Comparison of ENCODE assay signal across 8 mouse cellular contexts in the genomic region with DNA sequence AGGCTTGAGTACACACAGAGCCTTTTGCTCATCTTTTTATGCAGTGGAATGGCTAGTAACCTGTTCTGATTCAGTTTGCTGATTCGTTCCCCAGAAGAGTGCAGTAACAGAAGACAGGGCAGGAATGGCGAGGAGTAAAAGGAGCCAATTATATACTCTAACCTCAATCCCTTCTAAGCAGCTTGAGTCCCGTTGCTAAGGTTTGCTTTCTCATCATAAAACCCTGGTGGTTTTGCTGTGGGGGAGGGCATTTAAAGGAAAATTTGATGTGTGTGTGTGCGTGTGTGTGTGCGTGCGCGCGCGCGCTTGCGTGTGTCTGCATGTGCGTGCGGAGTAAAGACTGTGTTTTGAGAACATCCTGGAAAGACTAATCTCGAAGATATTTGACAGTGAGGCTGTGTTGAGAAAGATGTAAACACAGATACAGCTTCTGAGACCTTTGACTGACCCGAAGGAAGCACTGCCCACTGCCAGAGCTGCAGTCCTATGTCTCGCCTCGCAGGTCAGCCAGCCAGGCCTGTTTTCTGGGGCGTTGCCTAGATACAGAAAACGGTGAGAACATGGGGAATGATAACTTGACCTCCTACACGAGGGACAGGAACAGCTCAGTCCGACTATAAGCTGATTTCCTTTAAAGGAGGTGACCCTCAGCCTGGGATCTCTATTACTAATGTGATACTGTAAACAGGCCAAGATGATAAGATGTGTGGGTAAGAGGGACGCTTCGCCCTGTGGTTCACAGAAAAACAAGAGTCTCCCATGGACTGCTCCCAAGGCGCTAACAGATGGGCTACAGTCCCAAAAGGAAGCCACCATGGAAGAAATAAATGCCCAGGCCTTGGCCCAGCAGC. TPM values are rescaled to one million over a fixed set of nuclear protein-coding genes. Genes with fewer than 3 reads are reported as not detected.
DNase-seq lines count a peak whose midpoint lies in the region; ATAC-seq lines count a peak whose summit lies in the region.

No protein-coding gene starts in this region.

- no peak overlapping the region for H3K4me3 ChIP-seq in heart, embryonic 13.5 days
- H3K4me3 ChIP-seq in lung, embryonic 16.5 days (ENCODE audit: low read length): no peak overlapping the region
- H3K4me3 ChIP-seq in midbrain, embryonic 10.5 days: no peak overlapping the region

- peak overlapping the region; percentile 83 for H3K27ac ChIP-seq in heart, embryonic 13.5 days (replicated peaks)
- peak overlapping the region; percentile 13 for H3K27ac ChIP-seq in lung, embryonic 16.5 days (ENCODE audit: low read length)
- H3K27ac ChIP-seq in midbrain, embryonic 10.5 days (replicated peaks): no peak overlapping the region

- WGBS in heart, embryonic 13.5 days: 52% methylated on average over 24 of the region's 24 CpGs
- WGBS in lung, embryonic 16.5 days: 37% methylated on average over 24 of the region's 24 CpGs
- WGBS in midbrain, embryonic 10.5 days: 82% methylated on average over 24 of the region's 24 CpGs

- ATAC-seq in heart, embryonic 13.5 days (ENCODE audit: extremely low read depth, insufficient number of reproducible peaks, low FRiP score, low TSS enrichment): no peak
- ATAC-seq in lung, embryonic 16.5 days (ENCODE audit: low read depth): peak; percentile 64

- no peaks in the 10 kb centered on the region for H3K36me3 ChIP-seq in heart, embryonic 13.5 days
- H3K36me3 ChIP-seq in lung, embryonic 16.5 days (ENCODE audit: control insufficient read depth, insufficient read depth, low read length): no peaks in the 10 kb centered on the region; the same call in 1 of the 2 replicates
- no peaks in the 10 kb centered on the region for H3K36me3 ChIP-seq in midbrain, embryonic 10.5 days

- H3K4me2 ChIP-seq in heart, embryonic 13.5 days: no peak overlapping the region
- H3K4me2 ChIP-seq in lung, embryonic 16.5 days (ENCODE audit: low read depth, low read length): no peak overlapping the region

- H3K9ac ChIP-seq in heart, embryonic 13.5 days: 0 out of 2 replicates have a peak overlapping the region, but pooled peaks have one; percentile 14
- H3K9ac ChIP-seq in lung, embryonic 16.5 days (ENCODE audit: low read length): no peak overlapping the region

- H3K4me1 ChIP-seq in heart, embryonic 13.5 days: peaks cover 20% of the 10 kb centered on the region
- H3K4me1 ChIP-seq in lung, embryonic 16.5 days (replicated peaks; ENCODE audit: control insufficient read depth, insufficient read depth, low read length): peaks cover 16% of the 10 kb centered on the region
- 0 out of 2 replicates have a peak, but pooled peaks cover 3% of the 10 kb centered on the region for H3K4me1 ChIP-seq in midbrain, embryonic 10.5 days

- no peaks in the 10 kb centered on the region for H3K9me3 ChIP-seq in heart, embryonic 13.5 days
- H3K9me3 ChIP-seq in lung, embryonic 16.5 days (ENCODE audit: control insufficient read depth, low read length): no peaks in the 10 kb centered on the region
- H3K9me3 ChIP-seq in midbrain, embryonic 10.5 days (replicated peaks): no peaks in the 10 kb centered on the region

- no peaks in the 10 kb centered on the region for H3K27me3 ChIP-seq in heart, embryonic 13.5 days (replicated peaks)
- no peaks in the 10 kb centered on the region for H3K27me3 ChIP-seq in lung, embryonic 16.5 days (ENCODE audit: control insufficient read depth, insufficient read depth, low read depth, low read length)
- no peaks in the 10 kb centered on the region for H3K27me3 ChIP-seq in midbrain, embryonic 10.5 days (ENCODE audit: low read depth, poor library complexity, severe bottlenecking)

- peak; percentile 84 for DNase-seq in urinary bladder, postnatal 14 days (ENCODE audit: low spot score)
- no peak for DNase-seq in urinary bladder, adult 2 months (ENCODE audit: low spot score)
- DNase-seq in urinary bladder, postnatal 4 days (ENCODE audit: low spot score in 2 of 2): peak; percentile 63 to 66
- DNase-seq in right cerebral cortex, postnatal 10 days (ENCODE audit: low spot score in 2 of 2): no peak
- DNase-seq in adrenal gland, postnatal 14 days: no peak
- DNase-seq in midbrain, embryonic 10.5 days (ENCODE audit: low spot score): no peak

RNA-seq across cellular contexts. Expression of gene Myof, which starts 39.5 kb away (rescaled TPM):
- 377 and 428 TPM in 2 replicates for polyA plus RNA-seq in urinary bladder, adult 2 months (2012; rRNA removed)
- 4.8 and 5.7 TPM in 2 replicates for polyA plus RNA-seq in heart, embryonic 13.5 days (2015; fragmentation: Nextera tagmentation; extraction: Ambion mirVana)
- polyA plus RNA-seq in lung, embryonic 16.5 days (2015; fragmentation: Nextera tagmentation; extraction: Ambion mirVana): 32.3 and 35.2 TPM in 2 replicates
- total RNA-seq in adrenal gland, postnatal 14 days (2021): 17.2 and 20.7 TPM in 2 replicates
- polyA plus RNA-seq in midbrain, embryonic 10.5 days (2016; fragmentation: Nextera tagmentation; extraction: Ambion mirVana): 1.5 and 2.2 TPM in 2 replicates

RNA-seq across cellular contexts. Expression of gene Cep55, which starts 50.9 kb away (rescaled TPM):
- 1.8 and 2.1 TPM in 2 replicates for polyA plus RNA-seq in urinary bladder, adult 2 months (2012; rRNA removed)
- 25.5 and 26.6 TPM in 2 replicates for polyA plus RNA-seq in heart, embryonic 13.5 days (2015; fragmentation: Nextera tagmentation; extraction: Ambion mirVana)
- polyA plus RNA-seq in lung, embryonic 16.5 days (2015; fragmentation: Nextera tagmentation; extraction: Ambion mirVana): 44.5 and 46.8 TPM in 2 replicates
- 8.1 and 8.9 TPM in 2 replicates for total RNA-seq in adrenal gland, postnatal 14 days (2021)
- polyA plus RNA-seq in midbrain, embryonic 10.5 days (2016; fragmentation: Nextera tagmentation; extraction: Ambion mirVana): 49.2 and 49.5 TPM in 2 replicates

Comparison
In these comparisons a context has a peak if more than half of its experiments do, and no peak if none do; other contexts are left out.
1. DNase-seq: peak in urinary bladder, postnatal 14 days (single experiment) and urinary bladder, postnatal 4 days (2 of 2); none in urinary bladder, adult 2 months (single experiment), right cerebral cortex, postnatal 10 days (0 of 2), adrenal gland, postnatal 14 days (single experiment) and midbrain, embryonic 10.5 days (single experiment).
2. RNA of gene Myof, which starts 39.5 kb away (polyA plus RNA-seq): 377 to 428 TPM in urinary bladder, adult 2 months; 32.3 to 35.2 TPM in lung, embryonic 16.5 days, 4.8 to 5.7 TPM in heart, embryonic 13.5 days and 1.5 to 2.2 TPM in midbrain, embryonic 10.5 days; every median in the first group is over 10 times any median in the second.